Mouse (Mus musculus): ENCODE data around the gene Tes. TPM values are rescaled to one million over a fixed set of nuclear protein-coding genes. Genes with fewer than 3 reads are reported as not detected.

Gene Tes
- total RNA-seq, 4 experiments from 2014 or later = 0.51 to 1.6 (median 0.62) TPM

DNA sequence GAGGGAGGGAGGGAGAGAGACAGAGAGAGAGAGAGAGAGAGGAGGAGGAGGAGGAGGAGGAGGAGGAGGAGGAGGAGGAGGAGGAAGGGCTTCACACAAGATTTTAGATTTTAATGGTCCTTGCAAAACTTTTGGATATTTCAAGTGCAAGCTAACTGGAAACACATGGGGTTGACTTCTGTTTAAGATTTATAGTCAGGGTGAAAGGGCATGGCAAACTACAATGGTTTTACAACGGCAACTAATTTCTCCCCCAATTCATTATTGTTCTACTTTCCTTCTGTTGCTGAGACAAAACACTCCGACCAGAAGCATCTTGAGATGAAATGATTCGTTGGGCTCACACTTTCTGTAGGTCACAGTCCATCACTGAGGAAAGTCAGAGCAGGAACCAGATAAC, 87.6 kb downstream of the Tes start:
- no peak for DNase-seq (ENCODE audit: low spot score in 2 of 2)

Other genes starting within 250 kb of the Tes start
- gene Tfec, start 166.7 kb upstream of the Tes start, total RNA-seq (2022) = under 1 TPM in 1 of 4 experiments, not detected in 3; 0.16 TPM
- 10 to 100 TPM in 3 of 4 experiments, 1 to 10 TPM in 1; 8.5 to 18.9 (median 12.4) TPM for gene Cav2, start 216.0 kb downstream of the Tes start, total RNA-seq (2022)
- gene Cav1, start 241.2 kb downstream of the Tes start, total RNA-seq (2022) = 100 to 1,000 TPM in 1 of 4 experiments, 10 to 100 TPM in 3; 58.0 to 113 (median 69.8) TPM

Data from gastrocnemius, adult 8-10 months (tissue).